Mouse (Mus musculus) thymus, postnatal 10 days (tissue): ENCODE data around the gene Gm4779.
"Not testable (repeated sequence)": the region's sequence is repeated elsewhere in the genome, so short reads cannot be mapped to it uniquely, and the experiment has no call there.

Experiments used
- DNase-seq, 2 experiments: peaks; one replicate each; pipeline ENCODE4 v3.0.0; 2021; ENCODE audit warnings: low spot score in 2 of 2

The Gm4779 gene

GRCm38 (mm10) chrX:101794342-101794741, at the start of gene Gm4779, which contains the start of gene 8030474K03Rik:
Gene Gm4779, minus strand, starts transcription at chrX:101794423.
Gene 8030474K03Rik, plus strand, starts transcription at chrX:101794656.
- no peak for DNase-seq

DNA sequence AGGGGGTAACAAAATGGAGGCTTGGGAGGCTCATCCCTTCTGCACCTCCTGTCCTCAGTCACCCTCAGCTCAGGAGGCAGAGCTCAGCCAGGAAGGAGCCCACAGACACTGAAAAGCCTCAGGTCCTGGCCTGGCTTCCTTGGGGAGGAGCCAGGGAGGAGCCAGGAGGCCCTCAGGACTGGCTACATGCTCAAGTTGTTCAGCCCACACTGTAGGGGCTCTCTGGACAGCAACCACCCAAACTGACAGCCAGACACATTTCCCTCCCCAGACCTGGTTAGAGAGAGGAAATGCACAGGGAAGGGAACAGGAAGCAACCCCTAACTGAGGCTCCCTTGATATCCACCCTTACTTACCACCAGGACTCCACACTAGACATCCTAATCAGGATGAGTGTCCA, 25.8 kb upstream of the Gm4779 start:
- DNase-seq: not testable (repeated sequence)

DNA sequence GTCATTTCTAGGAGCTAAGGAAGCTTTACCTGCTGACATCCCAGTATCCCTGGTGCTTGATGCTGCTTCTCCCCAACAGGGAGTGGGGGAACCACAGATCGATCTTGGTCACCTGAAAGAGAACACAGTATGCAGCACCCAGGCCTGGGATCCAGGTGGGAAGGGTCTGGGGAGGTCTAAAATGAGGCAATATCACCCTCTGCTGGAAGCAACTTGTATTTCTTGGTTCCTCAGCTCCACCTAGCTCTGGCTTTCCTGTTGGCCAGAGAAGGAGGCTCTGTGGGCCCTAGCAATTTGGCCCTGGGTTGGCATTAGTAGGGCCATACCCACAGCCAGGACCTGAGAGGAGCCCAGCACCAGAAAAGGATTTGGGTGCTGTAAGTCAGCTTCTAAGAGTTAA, 24.9 kb upstream of the Gm4779 start:
- DNase-seq: peak in 1 of 2 experiments; percentile 23

DNA sequence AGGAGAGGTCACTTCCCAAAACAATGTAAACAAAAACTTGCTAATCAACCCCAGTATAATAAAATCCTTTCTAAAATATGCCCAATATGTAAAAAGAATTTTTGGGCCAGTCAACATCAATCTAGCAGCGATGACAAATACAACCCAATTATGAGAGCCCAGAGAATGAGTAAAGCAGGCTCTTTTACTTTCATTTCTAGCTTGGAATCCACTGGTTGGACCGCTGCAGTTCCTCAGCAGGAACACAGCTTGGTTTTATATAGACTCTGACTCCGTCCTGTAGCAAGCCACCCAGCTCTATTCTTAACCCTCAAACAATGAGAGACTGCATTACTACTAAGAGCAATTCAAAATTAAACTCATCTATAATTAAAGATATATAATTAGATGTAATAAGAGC, 17.5 kb upstream of the Gm4779 start:
- DNase-seq: no peak

DNA sequence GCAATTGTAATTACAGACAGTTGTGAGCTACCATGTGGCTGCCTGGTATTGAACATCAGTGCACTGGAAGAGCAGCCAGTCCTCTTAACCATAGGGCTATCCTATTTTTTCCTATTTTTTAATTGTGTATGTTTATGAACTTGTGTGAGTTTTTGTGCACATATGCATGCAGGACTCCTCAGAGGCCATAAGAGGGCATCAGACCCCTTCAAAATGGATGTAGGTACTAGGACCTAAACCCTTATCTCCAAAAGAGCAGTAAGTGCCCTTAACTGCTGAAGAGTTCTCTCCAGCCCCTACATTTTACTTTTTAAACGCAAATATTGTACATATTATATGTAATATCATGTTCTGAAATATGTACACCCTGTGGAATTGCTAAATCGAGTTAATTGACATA, 11.3 kb upstream of the Gm4779 start:
- DNase-seq: peak in 1 of 2 experiments; percentile 7

- DNase-seq: peak in 1 of 2 experiments; percentile 42
These were observed 2.7 kb downstream of the Gm4779 start for GRCm38 (mm10) chrX:101791551-101791950.

- DNase-seq: peak; percentile 35 to 56
These were observed 22.2 kb downstream of the Gm4779 start for GRCm38 (mm10) chrX:101772035-101772434.

DNA sequence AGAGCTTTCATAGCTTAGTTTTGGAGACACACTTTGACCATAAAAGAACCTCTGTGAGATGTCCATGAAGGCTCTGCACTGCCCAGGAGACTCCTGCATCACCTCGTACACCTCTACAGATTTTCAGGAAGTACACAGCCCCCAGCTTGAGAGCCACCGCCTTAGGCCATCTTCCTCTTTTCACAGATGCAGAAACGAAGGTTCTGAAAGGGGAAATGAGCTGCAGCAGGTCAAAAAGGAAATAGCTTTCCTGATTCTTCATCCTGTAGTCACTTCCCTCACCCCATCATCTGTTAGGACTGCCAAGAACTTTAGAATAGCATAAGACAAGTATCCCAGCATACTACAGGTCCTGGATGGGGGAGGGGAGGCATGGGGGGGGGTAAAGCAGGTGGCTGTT, 23.9 kb downstream of the Gm4779 start:
- no peak for DNase-seq

GRCm38 (mm10) chrX:101769478-101769877, 24.7 kb downstream of the Gm4779 start:
- DNase-seq: no peak

GRCm38 (mm10) chrX:101767280-101767679, 26.9 kb downstream of the Gm4779 start:
- DNase-seq: no peak

DNA sequence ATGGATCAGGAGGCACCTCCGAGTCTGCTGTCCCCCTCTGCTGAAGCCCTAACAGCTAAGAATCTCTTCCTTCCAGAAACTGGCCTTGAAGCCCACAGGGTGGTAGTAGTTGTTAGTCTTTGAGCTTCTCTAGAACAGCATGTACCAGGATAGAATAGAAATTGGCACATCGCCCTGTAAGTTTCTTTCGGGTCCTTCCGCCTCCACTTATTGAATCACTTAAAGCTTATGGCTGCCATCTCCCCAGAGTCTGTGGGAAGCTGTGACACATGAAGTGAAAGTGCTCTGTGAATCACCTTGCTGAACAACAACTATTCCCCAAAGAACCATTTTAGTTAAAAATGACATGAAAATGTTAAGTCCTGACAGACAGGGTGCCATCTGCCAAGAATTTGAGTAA, 29.1 kb downstream of the Gm4779 start:
- no peak for DNase-seq

DNA sequence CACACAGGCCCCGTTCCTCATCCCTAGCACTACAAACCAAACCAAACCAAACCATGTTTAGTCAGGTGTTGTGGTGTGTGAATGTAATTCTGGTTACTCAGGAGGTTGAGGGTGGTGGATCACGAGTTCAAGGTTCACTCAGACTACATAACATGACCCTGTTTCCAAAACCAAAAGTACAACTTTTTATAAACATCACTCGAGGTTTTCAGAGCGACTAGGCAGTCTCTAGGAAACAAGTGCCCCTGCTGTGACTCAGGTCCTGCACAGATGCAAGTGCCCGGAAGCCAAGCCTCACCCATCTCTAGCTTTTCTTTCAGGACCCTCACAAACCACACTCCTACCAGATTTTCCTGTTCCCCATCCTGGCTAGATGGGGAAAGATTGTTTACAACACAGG, 29.6 kb downstream of the Gm4779 start:
- no peak for DNase-seq

DNA sequence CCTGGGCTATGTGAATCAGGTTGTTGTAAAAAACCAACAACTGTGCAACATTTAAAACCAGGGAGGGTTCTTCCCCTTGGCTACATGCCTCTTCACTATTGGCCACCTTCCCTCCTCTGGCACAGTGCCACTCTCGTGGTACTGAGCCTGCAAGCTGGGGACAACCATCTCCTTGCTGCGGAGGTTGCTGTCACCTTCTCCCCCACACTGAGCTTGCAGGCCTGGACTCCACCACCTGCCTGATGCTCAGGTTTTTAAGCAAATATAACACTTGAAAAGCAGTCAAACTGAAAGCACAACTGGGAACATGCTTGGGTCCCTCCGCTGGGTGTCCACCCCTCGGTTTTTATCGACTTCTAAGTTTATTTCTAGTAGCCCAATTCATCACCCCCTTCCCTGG, 39.7 kb downstream of the Gm4779 start:
- no peak for DNase-seq

DNA sequence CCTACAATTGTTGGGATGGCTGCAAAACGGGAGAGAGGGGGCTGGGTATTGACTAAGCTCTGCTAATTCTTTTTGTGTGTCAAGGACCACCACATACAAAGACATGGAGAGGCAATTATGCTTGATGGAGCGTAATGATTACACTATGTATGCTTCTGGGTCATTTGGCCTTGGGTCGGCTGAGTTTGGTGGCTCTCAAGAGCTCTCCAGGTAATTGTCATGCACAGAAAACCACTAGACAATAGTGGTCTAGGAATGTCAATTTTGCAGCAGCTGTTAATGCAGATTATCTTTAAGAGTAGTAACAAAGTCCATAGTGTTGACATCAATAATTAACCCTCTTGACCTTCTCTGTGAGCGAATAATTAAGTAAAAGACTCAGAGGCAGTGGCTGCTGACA, 44.1 kb downstream of the Gm4779 start:
- DNase-seq: no peak

GRCm38 (mm10) chrX:101741064-101741433, 53.2 kb downstream of the Gm4779 start:
- no peak for DNase-seq

- DNase-seq: no peak
These were observed 53.7 kb downstream of the Gm4779 start for GRCm38 (mm10) chrX:101740335-101741063.
